Mouse (Mus musculus) MEL (cell line): ENCODE results near the gene Mapk1ip1.

ENCODE experiments used
- BHLHE40 ChIP-seq: IDR thresholded peaks from 2 replicates; pipeline ENCODE4 v1.6.1; 2012; ENCODE audit warnings: low read depth, mild to moderate bottlenecking, inconsistent platforms, low read length, improper control_type of control experiment, borderline replicate concordance
- CHD1 ChIP-seq: IDR thresholded peaks from 2 replicates; pipeline ENCODE4 v1.6.1; 2012; ENCODE audit warnings: low read depth, mild to moderate bottlenecking, inconsistent platforms, low read length, improper control_type of control experiment
- CTCF ChIP-seq, 3 experiments: IDR thresholded peaks in 2 of 3; conservative IDR thresholded peaks in 1 of 3; 2 replicates each; pipeline ENCODE4 v1.5.1; 2011 to 2012; ENCODE audit warnings: low read length in 3 of 3, low read depth in 2 of 3, mild to moderate bottlenecking in 2 of 3, improper control_type of control experiment in 1 of 3, inconsistent platforms in 1 of 3, mixed read lengths in 1 of 3, moderate library complexity in 1 of 3; ENCODE audit not compliant: control insufficient read depth in 1 of 3, insufficient read depth in 1 of 3, poor library complexity in 1 of 3, severe bottlenecking in 1 of 3
- EP300 ChIP-seq, 2 experiments: IDR thresholded peaks; 2 replicates each; pipeline ENCODE4 v1.6.1; 2011; ENCODE audit warnings: improper control_type of control experiment in 2 of 2, low read length in 2 of 2, low read depth in 1 of 2, mild to moderate bottlenecking in 1 of 2
- GATA1 ChIP-seq: IDR thresholded peaks from 2 replicates; pipeline ENCODE4 v1.6.1; 2011; ENCODE audit warnings: low read depth, low read length, improper control_type of control experiment
- POLR2A ChIP-seq, 2 experiments: IDR thresholded peaks; 2 replicates each; pipeline ENCODE4 v1.6.1; 2011 to 2012; ENCODE audit warnings: low read length in 2 of 2, mild to moderate bottlenecking in 2 of 2, control low read depth in 1 of 2, improper control_type of control experiment in 1 of 2, low read depth in 1 of 2, moderate library complexity in 1 of 2; ENCODE audit not compliant: control insufficient read depth in 1 of 2, insufficient read depth in 1 of 2, poor library complexity in 1 of 2
- USF1 ChIP-seq: IDR thresholded peaks from 2 replicates; pipeline ENCODE4 v1.6.1; 2014; ENCODE audit warnings: low read depth, mild to moderate bottlenecking, inconsistent platforms, low read length, improper control_type of control experiment, moderate library complexity
- USF2 ChIP-seq, 2 experiments: IDR thresholded peaks; 2 replicates each; pipeline ENCODE4 v1.6.1; 2011 to 2012; ENCODE audit warnings: improper control_type of control experiment in 2 of 2, low read length in 2 of 2, borderline replicate concordance in 1 of 2, inconsistent platforms in 1 of 2, low read depth in 1 of 2, mild to moderate bottlenecking in 1 of 2; ENCODE audit not compliant: insufficient read depth in 1 of 2
- ZC3H11A ChIP-seq: IDR thresholded peaks from 2 replicates; pipeline ENCODE4 v1.6.1; 2012; ENCODE audit warnings: low read depth, mild to moderate bottlenecking, inconsistent platforms, low read length, improper control_type of control experiment
- ZMIZ1 ChIP-seq: IDR thresholded peaks from 2 replicates; pipeline ENCODE4 v1.6.1; 2012; ENCODE audit warnings: low read depth, mild to moderate bottlenecking, inconsistent platforms, low read length, improper control_type of control experiment, moderate library complexity
- ZNF384 ChIP-seq: IDR thresholded peaks from 2 replicates; pipeline ENCODE4 v1.6.1; 2012; ENCODE audit warnings: low read depth, mild to moderate bottlenecking, inconsistent platforms, low read length, improper control_type of control experiment

- no peak for TF ChIP-seq ZNF384
- TF ChIP-seq ZC3H11A: no peak
- TF ChIP-seq CTCF (IDR thresholded peaks at IDR 0.05 in 2 of 3, conservative IDR thresholded peaks at IDR 0.05 in 1 of 3; ENCODE audit: control insufficient read depth in 1 of 3, insufficient read depth in 1 of 3, low read depth in 2 of 3, low read length in 3 of 3, poor library complexity in 1 of 3, severe bottlenecking in 1 of 3): no peak
- TF ChIP-seq POLR2A (IDR thresholded peaks at IDR 0.05; ENCODE audit: control insufficient read depth in 1 of 2, insufficient read depth in 1 of 2, low read depth in 1 of 2, low read length in 2 of 2, poor library complexity in 1 of 2): no peak
- TF ChIP-seq USF2 (IDR thresholded peaks at IDR 0.05; ENCODE audit: borderline replicate concordance in 1 of 2, insufficient read depth in 1 of 2, low read depth in 1 of 2, low read length in 2 of 2): no peak
- no peak for TF ChIP-seq BHLHE40
- TF ChIP-seq EP300 (IDR thresholded peaks at IDR 0.05; ENCODE audit: low read depth in 1 of 2, low read length in 2 of 2): no peak
- no peak for TF ChIP-seq GATA1
- TF ChIP-seq USF1: no peak
- no peak for TF ChIP-seq CHD1
- TF ChIP-seq ZMIZ1: no peak
Observed at GRCm38 (mm10) chr7:138856670-138857069, 10.6 kb upstream of the Mapk1ip1 start.
